Mouse (Mus musculus): ENCODE measurements around the gene Gm13757.
"Not testable (repeated sequence)": the region's sequence is repeated elsewhere in the genome, so short reads cannot be mapped to it uniquely, and the experiment has no call there.

The Gm13757 gene

DNA sequence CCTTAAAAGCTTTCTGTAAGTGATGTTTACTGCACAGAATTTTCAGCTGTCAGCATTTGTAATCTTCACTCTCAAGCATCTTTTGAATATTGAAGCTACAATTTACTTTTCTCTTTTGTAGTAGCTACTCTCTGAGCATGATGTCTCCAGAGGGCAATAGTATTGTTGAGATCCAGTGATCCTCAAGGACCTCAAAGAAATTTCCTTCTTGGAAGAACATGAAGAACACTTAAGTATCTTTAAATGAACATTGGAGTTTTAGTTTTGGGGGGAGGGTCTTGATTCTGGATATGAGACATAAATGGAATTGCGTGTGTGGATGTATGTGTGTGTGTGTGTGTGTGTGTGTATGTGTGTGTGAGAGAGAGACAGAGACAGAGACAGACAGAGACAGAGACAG, at the start of gene Gm13757:
Gene Gm13757, minus strand, starts transcription at position 101 of the 400 bp plus-strand sequence.
- DNase-seq (ENCODE audit: low spot score in 2 of 2), result no peak

DNA sequence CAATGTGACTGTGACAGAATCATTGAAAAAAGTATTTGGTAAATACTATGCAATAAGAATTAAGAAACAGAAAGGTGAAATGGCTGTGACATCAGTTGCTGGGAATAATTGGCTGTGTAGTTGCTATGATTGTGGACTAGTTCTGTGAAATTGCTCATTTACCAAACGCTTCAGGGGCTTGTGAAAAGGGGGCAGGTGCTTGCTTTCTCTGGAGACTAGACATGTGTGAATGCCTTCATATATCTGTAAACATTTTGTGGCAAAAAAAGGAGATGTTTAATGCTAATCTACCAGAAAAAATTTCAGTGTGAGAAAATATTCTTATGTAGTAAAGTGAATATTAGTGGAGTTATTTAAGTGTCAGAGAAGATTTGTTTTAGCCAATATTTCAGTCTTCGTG, 44.1 kb upstream of the Gm13757 start, which contains the start of gene Olfr1185-ps1:
Gene Olfr1185-ps1, plus strand, starts transcription at position 301 of the 400 bp plus-strand sequence.
- DNase-seq (ENCODE audit: low spot score in 2 of 2), result no peak

DNA sequence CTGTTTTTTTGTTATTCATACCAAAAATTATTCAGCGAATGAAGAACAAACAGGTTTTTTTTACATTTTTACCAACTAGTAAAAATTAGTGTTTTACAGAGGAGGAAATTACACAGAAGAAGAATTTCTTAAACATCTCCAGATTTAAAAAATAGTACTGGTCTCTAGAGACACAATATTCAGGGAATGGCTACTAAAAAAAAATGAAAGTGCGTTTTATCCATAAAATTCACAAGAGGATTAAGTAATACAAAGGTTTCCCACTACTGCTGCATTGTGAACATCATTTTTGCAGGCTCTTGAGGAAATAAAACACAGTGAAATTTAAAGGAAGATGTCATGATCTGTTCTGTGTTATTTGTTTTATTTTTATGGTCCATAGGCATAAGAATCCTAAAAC, 34.4 kb upstream of the Gm13757 start, which contains the start of gene Olfr1184:
Gene Olfr1184, plus strand, starts transcription at position 301 of the 400 bp plus-strand sequence.
- no peak for DNase-seq (ENCODE audit: low spot score in 2 of 2)

DNA sequence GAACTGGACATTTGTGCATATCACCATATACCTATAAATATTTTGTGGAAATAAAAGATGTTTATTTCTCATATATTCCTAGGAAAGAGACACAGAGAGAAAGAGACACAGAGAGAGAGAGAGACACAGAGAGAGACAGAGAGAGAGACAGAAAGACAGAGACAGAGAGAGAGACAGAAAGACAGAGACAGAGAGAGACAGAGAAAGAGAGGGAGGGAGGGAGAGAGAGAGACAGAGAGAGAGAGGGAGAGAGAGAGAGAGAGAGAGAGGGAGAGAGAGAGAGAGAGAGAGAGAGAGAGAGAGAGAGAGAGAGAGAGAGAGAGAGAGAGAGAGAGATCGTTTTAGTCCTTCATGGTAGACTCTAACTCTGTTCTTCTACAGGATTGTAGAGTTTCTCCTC, 5.6 kb upstream of the Gm13757 start, which contains the start of gene Olfr1183:
Gene Olfr1183, plus strand, starts transcription at position 301 of the 400 bp plus-strand sequence.
- DNase-seq (ENCODE audit: low spot score in 2 of 2), result not testable (repeated sequence)

DNA sequence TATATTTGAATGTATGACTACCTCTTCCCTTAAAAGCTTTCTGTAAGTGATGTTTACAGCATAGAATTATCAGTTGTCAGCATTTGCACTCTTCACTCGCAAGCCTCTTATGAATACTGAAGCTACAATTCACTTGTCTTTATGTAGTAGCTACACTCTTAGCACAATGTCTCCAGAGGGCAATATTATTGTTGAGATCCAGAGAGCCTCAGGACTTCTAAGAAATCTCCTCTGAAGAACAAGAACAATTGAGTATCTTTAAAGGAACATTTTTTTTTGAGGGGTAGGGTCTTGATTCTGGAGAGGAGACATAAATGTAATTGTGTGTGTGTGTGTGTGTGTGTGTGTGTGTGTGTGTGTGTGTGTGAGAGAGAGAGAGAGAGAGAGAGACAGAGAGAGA, 22.9 kb downstream of the Gm13757 start, which contains the start of gene Olfr1181:
Gene Olfr1181, minus strand, starts transcription at position 101 of the 400 bp plus-strand sequence.
- DNase-seq (ENCODE audit: low spot score in 2 of 2), result no peak

DNA sequence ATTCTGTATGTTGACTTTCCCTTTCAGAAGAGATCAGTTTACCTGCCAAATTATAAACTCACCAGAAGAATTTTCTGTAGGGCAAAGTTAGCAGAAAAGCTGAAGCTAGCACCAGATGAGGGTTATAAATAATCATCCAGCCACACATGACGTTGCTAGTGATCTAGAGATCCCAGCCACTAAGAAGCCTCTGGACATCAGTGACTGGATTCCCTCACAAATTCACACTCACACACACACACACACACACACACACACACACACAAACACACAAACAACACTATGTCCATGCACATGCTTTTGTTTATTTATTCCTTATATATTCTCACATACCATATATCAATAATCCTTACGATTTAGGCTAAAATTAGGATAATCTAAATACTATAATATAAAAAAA, 29.9 kb downstream of the Gm13757 start, which contains the start of gene Olfr1180:
Gene Olfr1180, minus strand, starts transcription at position 101 of the 400 bp plus-strand sequence.
- no peak for DNase-seq (ENCODE audit: low spot score in 2 of 2)

DNA sequence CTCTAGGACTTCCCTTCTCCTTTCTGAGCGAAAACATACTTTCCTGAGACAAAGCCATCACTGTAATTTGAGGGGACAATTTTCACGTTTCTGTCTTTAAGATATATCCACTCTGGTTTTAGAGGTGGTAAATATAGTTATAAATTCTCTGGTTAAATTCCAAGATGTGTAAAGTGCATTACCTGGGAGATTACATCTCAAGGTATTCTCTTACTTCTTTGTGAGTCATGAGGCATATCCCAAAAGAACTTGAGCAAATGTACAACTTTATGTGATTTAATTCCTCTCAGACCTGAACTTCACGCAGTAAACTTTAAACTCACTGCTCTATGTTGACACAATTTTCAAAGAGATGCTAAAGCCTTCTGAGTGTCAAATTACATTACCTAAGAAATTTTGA, 42.6 kb downstream of the Gm13757 start, which contains the start of gene Olfr1179:
Gene Olfr1179, minus strand, starts transcription at position 101 of the 400 bp plus-strand sequence.
- DNase-seq (ENCODE audit: low spot score in 2 of 2), result no peak
